Mouse (Mus musculus): ENCODE measurements around the gene Dnajb11.

- TF ChIP-seq CTCF (IDR thresholded peaks at IDR 0.05; ENCODE audit: control insufficient read depth, insufficient read depth, low read length) (no peak), POLR2A (IDR thresholded peaks at IDR 0.05; ENCODE audit: borderline replicate concordance, control insufficient read depth, low read depth, low read length) (no peak)
Observed at GRCm38 (mm10) chr16:22879945-22880595, 22.4 kb downstream of the Dnajb11 start.

Data from bone marrow, adult 2 months (tissue).